Mouse (Mus musculus): ENCODE data around the gene Slc7a11.

- TF ChIP-seq CTCF (IDR thresholded peaks at IDR 0.05): no peak
- TF ChIP-seq EP300 (IDR thresholded peaks at IDR 0.05): no peak
Measured at GRCm38 (mm10) chr3:50302648-50303047, 140.8 kb downstream of the Slc7a11 start.
